Mouse (Mus musculus): ENCODE data around the gene Ddx55. TPM values are rescaled to one million over a fixed set of nuclear protein-coding genes. Genes with fewer than 3 reads are reported as not detected.

Ddx55 gene
- polyA plus RNA-seq (2014; fragmentation: Nextera tagmentation; extraction: Ambion mirVana), result 12.1 and 12.6 TPM in 2 replicates

DNA sequence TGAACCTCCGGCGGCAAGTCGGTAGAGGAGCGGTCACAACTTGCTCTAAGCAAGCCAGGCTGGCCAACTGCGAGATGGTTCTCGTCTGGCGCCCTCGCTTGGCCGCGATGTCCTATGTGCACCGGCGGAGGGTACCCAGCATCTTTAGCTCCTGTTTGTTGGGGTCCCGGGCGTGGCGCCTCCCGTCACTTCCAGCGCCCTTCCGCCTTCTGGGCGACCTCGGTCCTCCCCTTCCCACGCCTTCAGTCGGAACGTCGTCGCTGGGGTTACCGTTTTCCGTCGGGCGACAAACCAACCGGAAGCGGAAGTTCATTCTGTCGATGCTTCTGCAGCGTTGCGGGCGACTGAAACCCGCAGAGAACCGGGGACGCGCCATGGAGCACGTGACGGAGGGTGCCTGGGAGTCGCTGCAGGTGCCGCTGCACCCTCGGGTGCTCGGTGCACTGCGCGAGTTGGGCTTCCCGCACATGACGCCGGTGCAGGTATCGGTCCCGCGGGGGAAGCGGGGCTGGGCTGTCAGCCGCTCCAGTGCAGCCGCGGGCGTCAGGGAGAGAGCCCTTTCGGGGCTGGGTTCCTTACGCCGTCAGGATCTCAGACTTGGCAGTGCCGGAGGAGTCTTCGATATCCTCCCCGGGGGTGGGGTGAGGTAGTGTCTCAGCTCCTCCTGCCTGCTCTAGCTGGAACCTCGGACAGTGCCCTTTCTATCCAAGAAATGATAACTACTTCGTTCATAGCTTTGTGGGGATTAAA is at the start of gene Ddx55:
TSS of gene Ddx55 (plus strand) at position 307 of the 750 bp plus-strand sequence.
- Histone ChIP-seq H3K4me2 (ENCODE audit: low read depth, low read length) (peak within 1 kb of the TSS; percentile 69), H3K9me3 (replicated peaks; ENCODE audit: control insufficient read depth, low read length) (no peaks in the 10 kb centered on the region), H3K27me3 (ENCODE audit: control insufficient read depth, insufficient read depth, low read length) (no peaks in the 10 kb centered on the region), H3K27ac (replicated peaks; ENCODE audit: low read depth, low read length) (peak within 1 kb of the TSS; percentile 53), H3K4me1 (ENCODE audit: control insufficient read depth, insufficient read depth, low read length) (no peaks in the 10 kb centered on the region), H3K36me3 (replicated peaks; ENCODE audit: control insufficient read depth, insufficient read depth, low read depth, low read length) (peaks cover 4% of the 10 kb centered on the region; the same call in 1 of the 2 replicates), H3K9ac (replicated peaks; ENCODE audit: low read length) (peak within 1 kb of the TSS; percentile 73), H3K4me3 (ENCODE audit: low read depth, low read length) (peak within 1 kb of the TSS; percentile 78)
- WGBS, result under 1% methylated on average over 66 of the region's 66 CpGs
- peak; percentile 97 for DNase-seq (ENCODE audit: low spot score)
- ATAC-seq (replicated peaks; ENCODE audit: insufficient number of reproducible peaks, low FRiP score, low TSS enrichment, low read depth), result peak; percentile 81

GRCm38 (mm10) chr5:124503742-124504141 is 48.9 kb upstream of the Ddx55 start:
- Histone ChIP-seq H3K9me3 (replicated peaks; ENCODE audit: control insufficient read depth, low read length) (no peaks in the 10 kb centered on the region), H3K36me3 (replicated peaks; ENCODE audit: control insufficient read depth, insufficient read depth, low read depth, low read length) (peaks cover 5% of the 10 kb centered on the region; the same call in 1 of the 2 replicates), H3K4me3 (ENCODE audit: low read depth, low read length) (no peak overlapping the region), H3K9ac (replicated peaks; ENCODE audit: low read length) (no peak overlapping the region), H3K27me3 (ENCODE audit: control insufficient read depth, insufficient read depth, low read length) (no peaks in the 10 kb centered on the region), H3K4me1 (ENCODE audit: control insufficient read depth, insufficient read depth, low read length) (no peaks in the 10 kb centered on the region; the same call in 1 of the 2 replicates), H3K27ac (replicated peaks; ENCODE audit: low read depth, low read length) (no peak overlapping the region), H3K4me2 (ENCODE audit: low read depth, low read length) (no peak overlapping the region)
- DNase-seq (ENCODE audit: low spot score) (no peak), ATAC-seq (replicated peaks; ENCODE audit: insufficient number of reproducible peaks, low FRiP score, low TSS enrichment, low read depth) (no peak)
- 65% methylated on average over 14 of the region's 14 CpGs for WGBS

DNA sequence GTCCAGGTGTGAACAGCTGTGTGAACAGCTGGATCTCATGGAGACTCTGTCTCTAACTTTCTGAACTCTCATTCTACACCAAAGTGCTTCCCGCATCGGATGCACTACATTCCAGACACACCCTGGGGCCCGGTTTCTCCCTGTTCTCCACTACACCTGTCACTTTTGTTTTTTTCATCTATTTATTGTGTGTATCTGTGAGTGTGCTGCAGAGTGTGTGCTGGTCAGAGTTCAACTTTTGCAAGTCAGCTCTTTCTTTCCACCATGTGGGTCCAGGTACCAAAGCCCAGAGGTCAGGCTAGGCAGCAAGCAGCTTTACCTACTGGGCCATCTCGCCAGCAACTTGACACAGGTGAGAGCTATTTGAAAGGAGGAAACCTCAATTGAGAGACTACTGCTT is 47.4 kb upstream of the Ddx55 start:
- Histone ChIP-seq H3K4me1 (ENCODE audit: control insufficient read depth, insufficient read depth, low read length) (no peaks in the 10 kb centered on the region; the same call in 1 of the 2 replicates), H3K4me2 (ENCODE audit: low read depth, low read length) (no peak overlapping the region), H3K36me3 (replicated peaks; ENCODE audit: control insufficient read depth, insufficient read depth, low read depth, low read length) (peaks cover 3% of the 10 kb centered on the region), H3K27me3 (ENCODE audit: control insufficient read depth, insufficient read depth, low read length) (no peaks in the 10 kb centered on the region), H3K4me3 (ENCODE audit: low read depth, low read length) (no peak overlapping the region), H3K9ac (replicated peaks; ENCODE audit: low read length) (no peak overlapping the region), H3K9me3 (replicated peaks; ENCODE audit: control insufficient read depth, low read length) (no peaks in the 10 kb centered on the region), H3K27ac (replicated peaks; ENCODE audit: low read depth, low read length) (no peak overlapping the region)
- ATAC-seq (replicated peaks; ENCODE audit: insufficient number of reproducible peaks, low FRiP score, low TSS enrichment, low read depth), result no peak
- DNase-seq (ENCODE audit: low spot score), result no peak
- WGBS, result 91% methylated on average over 4 of the region's 4 CpGs

- Histone ChIP-seq H3K4me3 (ENCODE audit: low read depth, low read length) (no peak overlapping the region), H3K4me1 (ENCODE audit: control insufficient read depth, insufficient read depth, low read length) (no peaks in the 10 kb centered on the region; the same call in 1 of the 2 replicates), H3K4me2 (ENCODE audit: low read depth, low read length) (no peak overlapping the region), H3K9me3 (replicated peaks; ENCODE audit: control insufficient read depth, low read length) (no peaks in the 10 kb centered on the region), H3K27me3 (ENCODE audit: control insufficient read depth, insufficient read depth, low read length) (no peaks in the 10 kb centered on the region), H3K36me3 (replicated peaks; ENCODE audit: control insufficient read depth, insufficient read depth, low read depth, low read length) (peaks cover 3% of the 10 kb centered on the region), H3K27ac (replicated peaks; ENCODE audit: low read depth, low read length) (no peak overlapping the region), H3K9ac (replicated peaks; ENCODE audit: low read length) (no peak overlapping the region)
- peak; percentile 28 for DNase-seq (ENCODE audit: low spot score)
- ATAC-seq (replicated peaks; ENCODE audit: insufficient number of reproducible peaks, low FRiP score, low TSS enrichment, low read depth), result peak; percentile 67; the same call in 1 of the 2 replicates
- WGBS, result 61% methylated on average over 10 of the region's 10 CpGs
These were observed 45.8 kb upstream of the Ddx55 start for GRCm38 (mm10) chr5:124506731-124507359.

GRCm38 (mm10) chr5:124509200-124509599 is 43.5 kb upstream of the Ddx55 start:
- no peak overlapping the region for H3K27ac ChIP-seq (replicated peaks; ENCODE audit: low read depth, low read length)
- H3K9me3 ChIP-seq (replicated peaks; ENCODE audit: control insufficient read depth, low read length), result no peaks in the 10 kb centered on the region
- no peak overlapping the region for H3K9ac ChIP-seq (replicated peaks; ENCODE audit: low read length)
- peaks cover 12% of the 10 kb centered on the region for H3K36me3 ChIP-seq (replicated peaks; ENCODE audit: control insufficient read depth, insufficient read depth, low read depth, low read length)
- H3K27me3 ChIP-seq (ENCODE audit: control insufficient read depth, insufficient read depth, low read length), result no peaks in the 10 kb centered on the region
- H3K4me1 ChIP-seq (ENCODE audit: control insufficient read depth, insufficient read depth, low read length), result no peaks in the 10 kb centered on the region; the same call in 1 of the 2 replicates
- H3K4me3 ChIP-seq (ENCODE audit: low read depth, low read length), result no peak overlapping the region
- DNase-seq (ENCODE audit: low spot score) (no peak), ATAC-seq (replicated peaks; ENCODE audit: insufficient number of reproducible peaks, low FRiP score, low TSS enrichment, low read depth) (no peak)
- 92% methylated on average over 6 of the region's 6 CpGs for WGBS
- H3K4me2 ChIP-seq (ENCODE audit: low read depth, low read length), result no peak overlapping the region

DNA sequence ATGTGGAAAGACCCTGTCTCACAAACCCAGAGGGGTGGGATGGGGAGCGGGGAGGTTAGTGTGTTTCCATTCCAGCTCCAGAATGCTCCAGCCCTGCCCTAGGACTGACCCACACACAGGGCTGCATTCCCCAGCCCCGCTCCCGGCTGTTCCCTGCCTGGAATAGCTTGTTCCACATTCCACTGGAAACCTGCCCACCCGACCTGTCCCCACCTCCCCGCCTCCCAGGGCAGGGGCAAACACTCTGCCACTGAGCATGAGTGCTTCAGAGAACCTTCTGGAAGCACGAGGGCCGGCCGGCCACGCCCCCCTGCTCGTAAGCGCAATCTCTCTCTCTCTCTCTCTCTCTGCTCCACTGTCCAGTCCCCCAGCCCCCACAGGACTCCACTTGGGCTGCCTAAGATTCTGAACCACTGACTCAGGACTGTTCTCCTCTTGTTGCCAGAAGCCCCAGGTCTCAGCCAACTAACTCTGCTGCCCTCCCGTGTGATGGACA is 42.9 kb upstream of the Ddx55 start:
- ATAC-seq (replicated peaks; ENCODE audit: insufficient number of reproducible peaks, low FRiP score, low TSS enrichment, low read depth), result no peak
- 79% methylated on average over 12 of the region's 12 CpGs for WGBS
- Histone ChIP-seq H3K9ac (replicated peaks; ENCODE audit: low read length) (no peak overlapping the region), H3K36me3 (replicated peaks; ENCODE audit: control insufficient read depth, insufficient read depth, low read depth, low read length) (peaks cover 15% of the 10 kb centered on the region), H3K4me1 (ENCODE audit: control insufficient read depth, insufficient read depth, low read length) (no peaks in the 10 kb centered on the region; the same call in 1 of the 2 replicates), H3K4me2 (ENCODE audit: low read depth, low read length) (no peak overlapping the region), H3K9me3 (replicated peaks; ENCODE audit: control insufficient read depth, low read length) (no peaks in the 10 kb centered on the region), H3K27me3 (ENCODE audit: control insufficient read depth, insufficient read depth, low read length) (no peaks in the 10 kb centered on the region), H3K4me3 (ENCODE audit: low read depth, low read length) (no peak overlapping the region), H3K27ac (replicated peaks; ENCODE audit: low read depth, low read length) (no peak overlapping the region)
- no peak for DNase-seq (ENCODE audit: low spot score)

DNA sequence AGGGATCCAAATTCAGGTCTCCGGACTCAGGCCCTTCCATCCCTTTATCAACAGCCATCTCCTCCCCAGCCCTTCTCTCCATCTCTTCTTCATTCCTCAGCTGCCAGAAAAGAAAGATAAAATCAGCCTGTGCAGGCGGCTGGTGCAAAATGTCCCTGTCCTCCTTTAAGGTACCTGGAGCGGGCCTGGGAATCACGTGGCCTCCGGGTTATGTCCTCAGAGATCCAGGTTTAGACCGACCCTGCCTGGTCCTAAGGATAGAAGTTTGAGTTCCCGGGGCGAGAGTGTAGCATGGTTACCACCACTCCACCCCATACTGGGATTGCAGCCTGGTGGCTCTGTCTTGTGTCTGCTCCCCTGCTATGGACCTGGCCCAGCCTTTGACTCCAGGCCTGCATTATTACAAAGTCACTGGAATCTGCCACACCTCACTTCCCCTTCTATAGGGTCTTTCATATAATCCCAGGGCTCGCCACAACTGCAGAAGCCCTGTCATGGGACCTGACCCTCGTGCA is 42.1 kb upstream of the Ddx55 start:
- H3K9ac ChIP-seq (replicated peaks; ENCODE audit: low read length), result no peak overlapping the region
- H3K27ac ChIP-seq (replicated peaks; ENCODE audit: low read depth, low read length), result no peak overlapping the region
- H3K4me1 ChIP-seq (ENCODE audit: control insufficient read depth, insufficient read depth, low read length), result no peaks in the 10 kb centered on the region; the same call in 1 of the 2 replicates
- ATAC-seq (replicated peaks; ENCODE audit: insufficient number of reproducible peaks, low FRiP score, low TSS enrichment, low read depth) (no peak), DNase-seq (ENCODE audit: low spot score) (no peak)
- peaks cover 15% of the 10 kb centered on the region for H3K36me3 ChIP-seq (replicated peaks; ENCODE audit: control insufficient read depth, insufficient read depth, low read depth, low read length)
- no peaks in the 10 kb centered on the region for H3K9me3 ChIP-seq (replicated peaks; ENCODE audit: control insufficient read depth, low read length)
- H3K4me3 ChIP-seq (ENCODE audit: low read depth, low read length), result no peak overlapping the region
- 90% methylated on average over 10 of the region's 10 CpGs for WGBS
- no peaks in the 10 kb centered on the region for H3K27me3 ChIP-seq (ENCODE audit: control insufficient read depth, insufficient read depth, low read length)
- no peak overlapping the region for H3K4me2 ChIP-seq (ENCODE audit: low read depth, low read length)

All from embryonic facial prominence, embryonic 11.5 days (tissue).